Mouse (Mus musculus): ENCODE data around the gene Tgm6.

DNA sequence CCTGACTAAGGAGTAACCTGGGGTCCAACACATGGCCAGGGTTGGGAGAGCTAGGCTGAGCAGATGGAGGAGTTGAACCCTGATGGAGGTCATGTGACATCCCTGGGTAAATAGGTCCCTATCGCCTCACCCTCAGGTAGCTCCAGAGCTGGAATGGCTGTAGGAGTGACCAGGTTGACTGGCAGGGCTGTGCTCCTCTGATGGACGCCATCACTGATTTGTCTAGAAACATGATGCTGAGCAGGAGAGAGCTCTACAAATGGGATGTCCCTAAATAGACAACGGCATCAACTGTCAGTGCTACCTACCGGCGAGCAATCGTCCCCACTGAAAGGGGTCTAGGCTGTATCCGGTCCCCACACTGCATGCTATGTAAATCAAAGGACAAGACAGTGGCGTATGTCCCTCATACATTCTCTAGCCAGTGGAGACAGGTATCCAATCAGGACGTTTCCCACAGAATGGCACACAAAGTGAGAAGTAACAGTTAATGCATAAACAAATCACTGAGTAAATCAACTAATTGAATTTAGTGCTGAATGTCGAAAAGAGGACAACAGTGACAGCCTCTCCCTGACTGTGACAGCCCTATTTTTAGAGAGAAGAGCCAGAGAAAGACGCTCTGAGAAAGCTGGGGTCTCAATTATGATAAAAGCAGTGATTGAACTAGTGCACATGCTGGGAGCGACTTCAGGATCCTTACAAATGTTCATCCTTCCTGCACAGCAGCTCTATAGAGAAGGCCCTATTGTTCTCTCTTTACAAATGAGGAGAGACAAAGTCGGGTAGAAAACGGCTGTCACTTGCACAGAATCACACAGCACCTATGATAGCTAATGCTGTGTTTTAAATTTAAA is 45.2 kb downstream of the Tgm6 start:
- TF ChIP-seq CTCF (IDR thresholded peaks at IDR 0.05; ENCODE audit: low read depth) (no peak), EP300 (IDR thresholded peaks at IDR 0.05; ENCODE audit: low read depth) (no peak)

Measured in liver, postnatal 0 days (tissue).